Mouse (Mus musculus) neural tube, embryonic 13.5 days (tissue): ENCODE data around the gene Cldn2. TPM values are rescaled to one million over a fixed set of nuclear protein-coding genes. Genes with fewer than 3 reads are reported as not detected.

ENCODE experiments used
- ATAC-seq: fragments of 200-750 bp; cut with Nextera tagmentation; 2 replicates; pipeline ENCODE4 v1.8.0; 2017; ENCODE audit warnings: low read depth, mild to moderate bottlenecking, moderate TSS enrichment, moderate library complexity
- H3K27ac ChIP-seq: fragments of 300-500 bp; sonication (generic); replicated peaks from 2 replicates; pipeline ENCODE4 v1.5.1; 2015; ENCODE audit warnings: moderate library complexity, mild to moderate bottlenecking, inconsistent platforms
- H3K27me3 ChIP-seq: fragments of 300-500 bp; sonication (generic); 2 replicates; pipeline ENCODE4 v1.6.1; 2015; ENCODE audit warnings: mild to moderate bottlenecking, inconsistent platforms
- H3K36me3 ChIP-seq: fragments of 300-500 bp; sonication (generic); 2 replicates; pipeline ENCODE4 v1.6.1; 2015; ENCODE audit warnings: mild to moderate bottlenecking, inconsistent platforms
- H3K4me1 ChIP-seq: fragments of 300-500 bp; sonication (generic); replicated peaks from 2 replicates; pipeline ENCODE4 v1.6.1; 2015; ENCODE audit warnings: inconsistent platforms
- H3K4me2 ChIP-seq: fragments of 300-500 bp; sonication (generic); 2 replicates; pipeline ENCODE4 v1.6.1; 2015; ENCODE audit warnings: inconsistent platforms, mild to moderate bottlenecking, moderate library complexity
- H3K4me3 ChIP-seq: fragments of 300-500 bp; sonication (generic); 2 replicates; pipeline ENCODE4 v1.5.1; 2015; ENCODE audit warnings: mild to moderate bottlenecking, inconsistent platforms
- H3K9ac ChIP-seq: fragments of 300-500 bp; sonication (generic); 2 replicates; pipeline ENCODE4 v1.6.1; 2015; ENCODE audit warnings: moderate library complexity, mild to moderate bottlenecking, inconsistent platforms
- H3K9me3 ChIP-seq: fragments of 300-500 bp; sonication (generic); 2 replicates; pipeline ENCODE4 v1.6.1; 2016; ENCODE audit warnings: inconsistent platforms
- WGBS: fragments of 180-500 bp; shearing (Covaris S2); methylation state at CpG from one replicate; pipeline ENCODE4 v1.1.7; 2015; 5-methylcytosine and 5-hydroxymethylcytosine counted together
- polyA plus RNA-seq: library from polyadenylated mRNA; unstranded; fragments of >200 nt; fragmentation: Nextera tagmentation; extraction: Ambion mirVana; gene quantifications from 2 replicates; pipeline ENCODE4 v1.2.1, GENCODE M21; 2015

Cldn2 gene
- polyA plus RNA-seq, 1 experiment from 2014 or later = 0.20 TPM

DNA sequence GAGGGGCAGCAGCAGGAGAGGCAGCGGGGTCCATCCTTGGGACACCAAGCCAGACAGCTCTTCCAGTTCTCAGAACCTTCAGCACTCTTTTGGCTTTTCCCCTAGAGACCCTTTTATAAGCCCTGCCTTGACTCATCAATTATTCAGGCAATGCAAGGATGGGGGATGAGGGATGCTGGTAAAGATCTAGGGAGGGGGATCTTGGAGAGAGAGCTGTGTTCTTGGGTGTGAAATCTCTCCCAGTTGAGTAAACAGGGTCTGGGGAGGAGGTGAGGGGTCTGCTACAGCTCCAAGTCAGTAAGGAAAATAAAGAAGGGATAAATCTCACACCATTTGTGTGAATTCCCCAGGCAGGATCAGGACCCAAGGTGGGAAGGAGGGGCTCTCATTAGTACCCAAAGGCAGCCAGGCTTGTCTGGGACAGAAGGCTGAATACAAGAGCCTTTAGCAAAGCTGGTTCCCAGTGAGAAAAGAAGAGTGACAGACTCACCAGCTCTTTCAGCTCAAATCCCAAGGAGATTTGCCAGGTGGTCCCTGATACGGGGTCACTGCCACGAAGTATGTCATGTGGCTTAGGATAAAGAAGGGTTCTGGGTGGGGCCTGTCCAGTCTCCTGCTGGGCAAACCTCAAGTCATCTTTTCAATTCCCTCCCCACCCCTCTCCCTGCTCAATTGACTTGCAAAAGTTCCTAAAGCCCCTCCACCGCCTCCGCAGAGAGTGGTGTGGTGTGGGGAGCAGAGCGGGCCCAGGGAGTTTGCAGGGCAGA, 18.2 kb upstream of the Cldn2 start, which contains the start of gene Ripply1:
Ripply1 (minus strand) TSS at position 76 of the 767 bp plus-strand sequence.
- H3K4me2 ChIP-seq = no peak within 1 kb of the TSS
- no peaks in the 10 kb centered on the region for H3K36me3 ChIP-seq
- no peak within 1 kb of the TSS for H3K4me3 ChIP-seq
- H3K27ac ChIP-seq = no peak within 1 kb of the TSS
- 32% methylated on average over 6 of the region's 6 CpGs for WGBS
- H3K9ac ChIP-seq = no peak within 1 kb of the TSS
- 0 out of 2 replicates have a peak, but pooled peaks cover 7% of the 10 kb centered on the region for H3K4me1 ChIP-seq
- ATAC-seq = no peak
- no peaks in the 10 kb centered on the region for H3K9me3 ChIP-seq
- peaks cover 47% of the 10 kb centered on the region for H3K27me3 ChIP-seq

DNA sequence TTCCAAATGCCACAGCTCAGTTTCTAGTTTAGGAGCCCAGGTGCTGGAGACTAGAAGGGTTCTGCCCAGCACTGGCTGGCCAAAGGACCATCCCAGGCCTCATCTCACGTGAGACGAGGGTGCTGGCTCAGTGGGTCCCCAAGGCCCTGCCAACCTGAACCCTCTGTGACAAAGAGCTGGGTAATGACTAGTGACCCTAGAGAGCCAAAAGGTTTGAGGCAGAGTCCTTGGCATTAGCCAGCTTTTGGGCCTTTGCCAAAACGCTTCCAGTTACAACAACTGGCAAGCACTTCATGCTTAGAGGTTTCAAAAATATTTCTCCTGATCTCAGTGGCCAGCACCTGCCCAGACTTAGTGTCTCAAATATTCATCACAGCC, 17.6 kb upstream of the Cldn2 start:
- Histone ChIP-seq H3K4me2 (no peak overlapping the region), H3K27ac (no peak overlapping the region), H3K9ac (no peak overlapping the region), H3K27me3 (peaks cover 45% of the 10 kb centered on the region), H3K36me3 (no peaks in the 10 kb centered on the region), H3K9me3 (no peaks in the 10 kb centered on the region), H3K4me1 (0 out of 2 replicates have a peak, but pooled peaks cover 7% of the 10 kb centered on the region), H3K4me3 (no peak overlapping the region)
- ATAC-seq = no peak
- WGBS = 42% methylated on average over 3 of the region's 3 CpGs

DNA sequence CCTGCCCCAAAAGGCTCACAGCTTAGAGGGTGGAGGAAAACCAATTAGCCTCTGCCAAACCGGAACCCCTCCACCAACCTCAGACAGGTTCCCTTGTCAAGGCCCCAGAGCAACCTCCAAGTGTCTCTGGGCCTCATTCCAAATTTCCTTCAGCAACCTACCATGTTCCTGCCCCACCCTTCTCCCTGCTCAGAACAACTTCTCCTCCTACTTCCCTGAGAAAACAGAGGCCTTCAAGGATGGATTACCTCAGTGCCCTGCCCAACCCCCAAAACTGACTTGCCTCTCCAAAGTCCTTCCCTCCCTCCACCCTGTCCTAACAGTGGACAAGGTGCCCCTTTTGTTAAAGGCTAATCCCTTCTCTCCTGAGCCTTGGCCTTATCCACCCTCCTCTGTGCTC, 14.9 kb upstream of the Cldn2 start:
- H3K4me1 ChIP-seq = 0 out of 2 replicates have a peak, but pooled peaks cover 7% of the 10 kb centered on the region
- H3K9me3 ChIP-seq = no peaks in the 10 kb centered on the region
- no peak overlapping the region for H3K9ac ChIP-seq
- WGBS = 69% methylated on average over 1 of the region's 1 CpGs
- H3K27ac ChIP-seq = no peak overlapping the region
- no peaks in the 10 kb centered on the region for H3K36me3 ChIP-seq
- H3K4me2 ChIP-seq = no peak overlapping the region
- H3K4me3 ChIP-seq = no peak overlapping the region
- H3K27me3 ChIP-seq = peaks cover 38% of the 10 kb centered on the region
- ATAC-seq = no peak

DNA sequence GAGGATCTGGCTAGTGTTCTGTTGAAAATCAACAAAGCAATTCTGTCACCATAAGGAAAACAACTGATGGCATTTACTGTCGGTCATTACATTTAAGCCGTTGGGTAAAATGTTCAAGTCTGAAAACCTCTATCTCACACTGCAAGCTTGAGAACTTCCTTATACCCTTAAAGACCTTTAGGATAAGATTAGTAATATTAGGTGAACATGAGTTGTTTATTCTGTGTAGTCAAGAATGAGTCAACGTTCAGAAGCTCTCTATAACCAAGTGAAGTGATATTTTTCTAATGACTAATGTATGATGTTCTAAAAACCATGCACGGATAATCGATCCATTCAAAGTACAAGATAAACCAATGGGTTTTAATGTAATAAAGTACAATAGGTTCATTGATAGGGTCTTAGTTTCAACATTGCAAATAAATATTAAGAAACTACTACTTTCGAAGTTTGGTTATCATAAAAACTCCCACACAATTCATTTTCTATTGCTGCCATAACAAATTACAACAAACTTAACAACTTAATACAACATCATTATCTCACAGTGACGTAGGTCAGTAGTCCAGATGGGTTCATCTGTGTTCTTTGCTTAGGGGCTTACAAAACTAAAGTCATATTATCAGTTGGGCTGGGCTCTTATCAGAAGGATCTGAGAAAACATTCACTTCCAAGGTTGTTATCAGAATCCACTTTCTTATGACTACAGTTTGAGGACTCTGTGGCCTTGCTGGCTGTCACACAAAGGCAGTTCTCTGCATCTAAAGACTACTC, 6.4 kb upstream of the Cldn2 start:
- 88% methylated on average over 7 of the region's 7 CpGs for WGBS
- Histone ChIP-seq H3K4me2 (no peak overlapping the region), H3K9ac (no peak overlapping the region), H3K4me3 (no peak overlapping the region), H3K4me1 (no peaks in the 10 kb centered on the region), H3K9me3 (no peaks in the 10 kb centered on the region), H3K36me3 (no peaks in the 10 kb centered on the region), H3K27ac (no peak overlapping the region), H3K27me3 (peaks cover 18% of the 10 kb centered on the region; the same call in 1 of the 2 replicates)
- no peak for ATAC-seq

DNA sequence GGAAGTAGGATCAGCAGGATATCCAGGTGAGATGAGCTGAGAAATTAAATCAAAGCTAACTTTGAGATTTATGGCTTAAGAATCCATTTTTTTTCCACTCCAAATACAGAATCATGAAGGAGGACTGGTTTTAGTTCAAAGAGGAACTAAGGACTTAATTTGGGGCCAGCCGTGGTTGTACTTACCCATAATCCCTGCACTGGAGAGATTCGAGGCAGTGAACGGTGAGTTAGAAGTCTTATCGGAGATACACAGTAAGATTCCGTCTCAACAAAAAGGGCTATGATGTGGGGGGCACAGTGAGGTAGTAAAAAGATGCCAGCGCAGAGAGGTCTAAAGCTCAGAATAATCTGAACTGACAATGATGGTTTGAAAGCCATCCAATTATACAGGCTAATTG, 4.6 kb upstream of the Cldn2 start:
- Histone ChIP-seq H3K4me2 (no peak overlapping the region), H3K9ac (no peak overlapping the region), H3K4me3 (no peak overlapping the region), H3K27me3 (peaks cover 11% of the 10 kb centered on the region; the same call in 1 of the 2 replicates), H3K9me3 (no peaks in the 10 kb centered on the region), H3K36me3 (no peaks in the 10 kb centered on the region), H3K27ac (no peak overlapping the region), H3K4me1 (no peaks in the 10 kb centered on the region)
- 84% methylated on average over 6 of the region's 6 CpGs for WGBS
- ATAC-seq = no peak

DNA sequence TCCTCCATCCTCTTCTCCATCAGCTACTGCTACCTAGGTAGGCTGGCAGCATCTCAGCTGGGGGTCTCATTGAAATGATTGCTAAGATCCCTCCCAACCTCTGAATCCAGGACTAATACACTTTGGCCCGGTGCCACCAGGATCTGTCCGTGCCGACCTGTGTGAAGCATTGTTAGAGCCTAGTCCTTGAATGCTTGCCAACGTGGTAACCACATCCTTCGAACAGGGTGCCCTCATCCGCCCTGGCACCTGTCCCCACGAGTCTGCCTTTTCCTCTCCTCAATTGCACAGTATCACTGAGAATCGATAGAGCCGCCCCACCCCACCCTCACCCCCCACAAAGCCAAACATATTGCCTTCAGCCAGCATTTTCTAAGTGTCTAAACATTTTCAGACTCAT, 2.8 kb upstream of the Cldn2 start:
- H3K27me3 ChIP-seq = peaks cover 21% of the 10 kb centered on the region
- ATAC-seq = no peak

DNA sequence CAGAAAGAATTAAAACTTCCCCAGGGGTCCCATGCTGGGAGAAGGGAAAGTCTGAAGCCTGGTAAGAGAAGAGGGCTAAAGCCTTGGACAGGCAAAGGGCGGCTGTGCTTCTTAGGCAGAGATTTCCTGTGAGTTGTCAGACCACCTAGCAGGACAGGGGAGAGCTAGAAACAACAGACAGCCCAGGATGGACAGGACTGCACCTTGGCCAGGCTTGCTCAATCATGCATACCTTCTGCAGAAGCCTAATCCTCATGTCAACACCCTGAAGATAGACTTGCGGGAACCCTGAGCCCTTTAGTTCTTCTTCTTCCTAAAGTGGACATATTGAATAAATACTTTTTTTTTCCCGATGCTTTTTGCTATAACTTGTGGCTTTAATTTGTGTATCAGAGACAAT, 675 bp upstream of the Cldn2 start:
- Histone ChIP-seq H3K36me3 (no peaks in the 10 kb centered on the region), H3K4me2 (no peak overlapping the region), H3K9me3 (no peaks in the 10 kb centered on the region), H3K27me3 (peaks cover 28% of the 10 kb centered on the region), H3K4me1 (no peaks in the 10 kb centered on the region), H3K27ac (no peak overlapping the region), H3K9ac (no peak overlapping the region), H3K4me3 (no peak overlapping the region)
- WGBS = 93% methylated on average over 3 of the region's 3 CpGs
- ATAC-seq = no peak

More for the DNA sequence above, 2.8 kb upstream of the Cldn2 start:
- H3K4me1 ChIP-seq = no peaks in the 10 kb centered on the region
- H3K4me3 ChIP-seq = no peak overlapping the region
- WGBS = 87% methylated on average over 9 of the region's 9 CpGs
- no peak overlapping the region for H3K4me2 ChIP-seq
- no peaks in the 10 kb centered on the region for H3K36me3 ChIP-seq
- no peaks in the 10 kb centered on the region for H3K9me3 ChIP-seq
- H3K27ac ChIP-seq = no peak overlapping the region
- no peak overlapping the region for H3K9ac ChIP-seq

DNA sequence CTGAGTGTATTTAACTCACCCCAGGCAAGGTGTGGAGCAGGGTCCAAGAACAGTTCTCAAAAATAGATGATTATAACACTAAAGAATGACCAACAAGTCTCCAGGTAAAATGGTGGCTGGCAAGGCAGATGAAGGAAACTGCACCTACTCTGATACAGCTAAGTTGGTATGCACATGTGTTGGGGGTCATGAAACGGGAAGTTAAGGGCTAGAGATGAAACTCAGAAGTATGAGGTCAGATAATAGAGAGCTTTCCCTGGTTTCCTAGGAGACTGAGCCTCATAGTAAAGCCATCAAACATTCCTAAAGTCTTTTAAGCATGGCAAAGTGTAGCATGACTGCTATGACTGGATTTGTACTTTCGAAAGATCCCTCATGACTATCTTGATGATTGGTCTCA, 2.4 kb downstream of the Cldn2 start:
- no peak for ATAC-seq
- H3K4me3 ChIP-seq = no peak overlapping the region
- H3K36me3 ChIP-seq = no peaks in the 10 kb centered on the region
- H3K9ac ChIP-seq = no peak overlapping the region
- peaks cover 27% of the 10 kb centered on the region for H3K27me3 ChIP-seq
- no peak overlapping the region for H3K4me2 ChIP-seq
- no peaks in the 10 kb centered on the region for H3K4me1 ChIP-seq
- WGBS = 81% methylated on average over 2 of the region's 2 CpGs
- H3K9me3 ChIP-seq = no peaks in the 10 kb centered on the region
- no peak overlapping the region for H3K27ac ChIP-seq

DNA sequence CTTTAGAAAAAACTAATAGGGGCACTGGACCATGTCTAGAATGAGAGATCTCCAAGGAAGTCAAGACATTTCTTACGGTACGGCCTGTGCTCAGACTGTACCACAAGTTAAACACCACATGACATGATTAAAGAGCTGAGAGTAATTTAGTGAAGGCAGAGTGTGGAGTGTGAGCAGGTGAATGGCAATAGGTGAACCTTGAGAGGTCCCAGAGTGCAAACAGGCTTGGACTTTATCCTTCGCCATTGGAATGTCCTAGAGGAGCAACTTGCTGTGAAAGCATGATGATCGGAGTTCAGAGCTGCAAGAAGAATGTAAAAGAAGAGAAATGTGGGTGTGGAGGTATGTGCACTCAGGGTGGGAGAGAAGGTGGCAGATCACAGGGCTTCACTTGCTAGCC, 5.3 kb downstream of the Cldn2 start:
- 91% methylated on average over 4 of the region's 4 CpGs for WGBS
- H3K9ac ChIP-seq = no peak overlapping the region
- H3K9me3 ChIP-seq = no peaks in the 10 kb centered on the region
- no peak for ATAC-seq
- no peak overlapping the region for H3K4me2 ChIP-seq
- H3K27ac ChIP-seq = no peak overlapping the region
- peaks cover 30% of the 10 kb centered on the region for H3K27me3 ChIP-seq
- no peaks in the 10 kb centered on the region for H3K4me1 ChIP-seq
- H3K36me3 ChIP-seq = no peaks in the 10 kb centered on the region
- H3K4me3 ChIP-seq = no peak overlapping the region

DNA sequence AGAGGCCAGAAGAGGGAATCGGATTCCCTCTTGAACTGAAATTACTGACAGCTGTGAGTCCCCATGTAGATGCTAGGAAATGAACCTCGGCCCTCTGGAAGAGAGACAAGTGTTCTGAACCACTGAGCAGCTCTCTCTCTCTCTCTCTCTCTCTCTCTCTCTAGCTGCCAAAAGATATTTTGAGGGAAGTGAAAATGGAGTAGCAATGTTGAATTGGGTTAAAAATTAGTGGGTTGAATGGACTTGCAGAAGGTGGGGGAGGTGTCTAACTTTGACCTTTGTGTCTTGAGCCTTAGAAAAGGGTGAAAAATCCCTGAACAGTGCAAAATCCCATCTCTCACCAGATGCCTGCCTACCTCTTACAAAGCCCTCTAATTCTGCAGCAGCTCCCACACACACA, 6.8 kb downstream of the Cldn2 start:
- ATAC-seq = no peak
- Histone ChIP-seq H3K4me3 (no peak overlapping the region), H3K4me2 (no peak overlapping the region), H3K36me3 (no peaks in the 10 kb centered on the region), H3K9me3 (no peaks in the 10 kb centered on the region), H3K9ac (no peak overlapping the region), H3K27me3 (peaks cover 21% of the 10 kb centered on the region), H3K4me1 (no peaks in the 10 kb centered on the region), H3K27ac (no peak overlapping the region)
- WGBS = 79% methylated on average over 2 of the region's 2 CpGs

DNA sequence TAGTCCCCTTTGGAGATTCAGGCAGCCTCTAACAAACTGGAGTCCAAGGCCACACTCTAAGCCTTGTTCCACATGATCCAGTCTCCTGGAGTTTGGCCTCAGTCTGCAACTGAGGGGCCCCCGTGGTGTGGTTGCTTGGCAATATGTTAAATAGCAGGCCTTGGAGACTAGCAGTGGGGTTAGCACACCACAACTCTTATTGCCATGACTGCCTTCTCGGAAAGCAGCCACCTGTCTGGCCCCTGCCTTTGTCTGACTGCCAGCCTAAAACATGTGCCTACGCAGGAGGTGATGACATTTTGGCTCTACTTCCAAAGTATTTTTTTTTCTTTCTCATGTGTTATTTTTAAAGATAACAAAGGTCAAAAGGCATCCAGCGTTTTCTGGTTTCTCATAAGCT, 7.5 kb downstream of the Cldn2 start:
- Histone ChIP-seq H3K36me3 (no peaks in the 10 kb centered on the region), H3K9me3 (no peaks in the 10 kb centered on the region), H3K9ac (no peak overlapping the region), H3K4me1 (no peaks in the 10 kb centered on the region), H3K27ac (no peak overlapping the region), H3K4me2 (no peak overlapping the region), H3K4me3 (no peak overlapping the region), H3K27me3 (peaks cover 22% of the 10 kb centered on the region)
- no peak for ATAC-seq
- 42% methylated on average over 4 of the region's 4 CpGs for WGBS

DNA sequence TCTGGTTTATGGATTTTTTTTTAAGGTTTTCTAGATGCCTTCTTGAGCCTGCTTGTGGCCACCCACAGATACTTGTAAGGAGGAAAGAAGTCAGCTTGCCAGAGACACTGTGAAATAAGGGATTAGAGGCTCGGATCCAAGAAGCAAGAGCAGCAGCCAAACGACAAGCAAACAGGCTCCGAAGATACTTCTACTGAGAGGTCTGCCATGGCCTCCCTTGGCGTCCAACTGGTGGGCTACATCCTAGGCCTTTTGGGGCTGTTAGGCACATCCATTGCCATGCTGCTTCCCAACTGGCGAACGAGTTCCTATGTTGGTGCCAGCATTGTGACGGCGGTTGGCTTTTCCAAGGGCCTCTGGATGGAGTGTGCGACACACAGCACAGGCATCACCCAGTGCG, 7.9 kb downstream of the Cldn2 start:
- H3K4me2 ChIP-seq = no peak overlapping the region
- ATAC-seq = no peak
- peaks cover 17% of the 10 kb centered on the region for H3K27me3 ChIP-seq
- 88% methylated on average over 10 of the region's 10 CpGs for WGBS
- H3K27ac ChIP-seq = no peak overlapping the region
- H3K9ac ChIP-seq = no peak overlapping the region
- H3K9me3 ChIP-seq = no peaks in the 10 kb centered on the region
- no peaks in the 10 kb centered on the region for H3K4me1 ChIP-seq
- H3K36me3 ChIP-seq = no peaks in the 10 kb centered on the region
- no peak overlapping the region for H3K4me3 ChIP-seq
